In genomic region chr11:12081638-12082037, GRCm38 (mm10) we compare ENCODE assay signal across 18 mouse cellular contexts.
"Had no signal": no experiment of that assay in that cellular context is flagged by ENCODE, and none has a peak within 500 bp of the region (broad histone marks: within the 10 kb centered on the region; RNA-seq: fewer than 3 reads in every experiment).

No protein-coding gene starts in this region.

- H3K4me2 ChIP-seq: lung, embryonic 14.5 days; midbrain, embryonic 12.5 days; neural tube, embryonic 13.5 days; neural tube, embryonic 15.5 days had no signal

- H3K27me3 ChIP-seq: midbrain, embryonic 12.5 days; neural tube, embryonic 13.5 days; neural tube, embryonic 15.5 days had no signal

- H3K4me3 ChIP-seq: midbrain, embryonic 10.5 days; midbrain, embryonic 12.5 days; myocyte; neural tube, embryonic 13.5 days; neural tube, embryonic 15.5 days had no signal

- H3K27ac ChIP-seq: midbrain, embryonic 10.5 days; midbrain, embryonic 12.5 days; neural tube, embryonic 13.5 days; neural tube, embryonic 15.5 days had no signal

- ATAC-seq: midbrain, embryonic 16.5 days had no signal

- H3K9me3 ChIP-seq: neural tube, embryonic 15.5 days had no signal

- H3K4me1 ChIP-seq: midbrain, embryonic 10.5 days; midbrain, embryonic 12.5 days; neural tube, embryonic 13.5 days; neural tube, embryonic 15.5 days had no signal

- DNase-seq: lung, embryonic 14.5 days; lung, postnatal 10 days; lung, postnatal 4 days; midbrain, embryonic 14.5 days; retina, postnatal 1 day; right cerebral cortex, adult 18-20 months; right cerebral cortex, postnatal 25 days; right cerebral cortex, postnatal 4 days; spleen, adult 18-20 months; thymus, adult 2 months; thymus, postnatal 25 days; thymus, postnatal 4 days had no signal

- H3K36me3 ChIP-seq: neural tube, embryonic 13.5 days; neural tube, embryonic 15.5 days had no signal

- H3K9ac ChIP-seq: lung, embryonic 14.5 days; midbrain, embryonic 12.5 days; neural tube, embryonic 13.5 days; neural tube, embryonic 15.5 days had no signal
